Mouse (Mus musculus): Measurements from ENCODE around the gene Gm5538.
A peak's percentile ranks its signal among the peaks of the same experiment; 100 is the strongest.

Gm5538 gene

GRCm38 (mm10) chr3:59729490-59729889, at the start of gene Gm5538:
Gm5538 (plus strand) TSS chr3:59729790.
- DNase-seq (ENCODE audit: low spot score): no peak

DNA sequence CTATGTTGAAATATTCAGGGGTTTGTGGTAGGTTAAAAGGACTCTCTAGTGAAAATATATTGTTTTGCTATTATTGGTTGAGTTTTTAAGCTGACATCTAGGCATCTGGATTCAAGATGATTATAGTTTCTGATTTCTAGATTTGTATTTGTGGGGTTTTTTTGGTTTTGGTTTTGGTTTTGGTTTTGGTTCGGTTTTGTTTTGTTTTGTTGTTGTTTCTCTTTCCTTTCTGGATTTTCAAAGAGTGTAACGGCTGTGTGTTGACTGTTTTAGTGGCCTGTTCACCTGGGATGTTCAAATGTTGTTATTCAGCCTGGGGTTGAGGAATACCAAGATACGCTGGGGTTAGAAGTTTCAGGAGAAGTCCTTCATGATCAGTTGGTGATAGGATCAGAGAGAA, 32.2 kb upstream of the Gm5538 start:
- no peak for DNase-seq (ENCODE audit: low spot score)

DNA sequence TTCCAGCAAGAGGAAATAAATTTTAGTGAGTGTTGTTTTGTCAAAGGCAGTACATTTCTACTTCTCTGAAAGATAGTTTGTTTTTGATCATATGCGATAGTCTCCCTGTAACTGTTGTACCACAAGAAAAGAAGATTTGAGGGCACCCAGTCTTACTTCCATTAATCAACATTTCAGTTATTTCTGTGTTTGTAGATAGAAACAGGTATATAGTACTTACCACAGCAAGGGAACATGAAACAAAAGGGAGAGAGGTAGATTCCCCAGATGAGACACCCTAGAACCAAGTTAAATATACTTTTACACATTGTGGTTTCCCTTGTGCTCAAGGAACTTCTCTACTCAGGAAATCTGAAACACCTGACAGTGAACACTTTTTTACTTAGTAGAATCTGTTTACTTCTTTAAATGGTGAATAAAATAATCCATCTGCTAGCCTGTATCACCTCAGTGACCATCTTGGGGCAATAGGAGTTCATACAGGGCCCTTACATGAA, 26.9 kb upstream of the Gm5538 start:
- no peak for DNase-seq (ENCODE audit: low spot score)

- no peak for DNase-seq (ENCODE audit: low spot score)
Measured at GRCm38 (mm10) chr3:59739866-59740265, 10.3 kb downstream of the Gm5538 start.

DNA sequence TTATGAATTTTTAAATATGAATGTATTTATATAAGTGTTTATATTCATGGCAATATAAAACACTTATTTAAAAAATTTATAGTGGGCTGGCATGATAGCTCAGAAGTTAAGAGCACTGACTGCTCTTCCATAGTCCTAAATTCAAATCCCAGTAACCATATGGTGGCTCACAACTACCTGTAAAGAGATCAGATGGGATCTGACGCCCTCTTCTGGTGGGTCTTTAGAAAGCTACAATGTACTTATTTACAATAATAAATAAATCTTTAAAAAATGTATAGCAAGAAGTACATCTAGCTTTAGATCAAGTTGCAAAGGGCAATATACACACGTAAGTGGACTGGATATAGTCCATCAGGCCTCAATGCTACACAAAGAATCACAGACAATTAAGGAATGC, 14.6 kb downstream of the Gm5538 start:
- peak; percentile 19 for DNase-seq (ENCODE audit: low spot score)

All from adipocyte (in vitro differentiated cells).